Mouse (Mus musculus) myocyte (in vitro differentiated cells): Measurements from ENCODE around the gene Rad51c.

ENCODE experiments used
- CEBPB ChIP-seq: IDR thresholded peaks from 2 replicates; pipeline ENCODE4 v1.6.1; 2011; ENCODE audit warnings: mild to moderate bottlenecking, moderate library complexity; ENCODE audit not compliant: poor library complexity, insufficient read depth, severe bottlenecking
- E2F4 ChIP-seq: IDR thresholded peaks from one replicate; pipeline ENCODE4 v1.6.1; 2011; ENCODE audit warnings: mild to moderate bottlenecking, control low read depth, moderate library complexity; ENCODE audit not compliant: insufficient read depth
- MAX ChIP-seq: IDR thresholded peaks from one replicate; pipeline ENCODE4 v1.6.1; 2011; ENCODE audit warnings: low read depth, mild to moderate bottlenecking, control low read depth
- MYOG ChIP-seq, 3 experiments: IDR thresholded peaks; one replicate each; pipeline ENCODE4 v1.6.1; 2011; ENCODE audit warnings: control low read depth in 2 of 3, low read depth in 2 of 3, mild to moderate bottlenecking in 2 of 3; ENCODE audit not compliant: insufficient read length in 2 of 3, control insufficient read depth in 1 of 3, insufficient read depth in 1 of 3
- POLR2A ChIP-seq: IDR thresholded peaks from one replicate; pipeline ENCODE4 v1.6.1; 2011; ENCODE audit warnings: low read depth, mild to moderate bottlenecking, control low read depth, moderate library complexity; ENCODE audit not compliant: insufficient read length
- POLR2AphosphoS2 ChIP-seq: IDR thresholded peaks from one replicate; pipeline ENCODE4 v1.6.1; 2011; ENCODE audit warnings: low read depth, control low read depth; ENCODE audit not compliant: insufficient read length
- REST ChIP-seq: IDR thresholded peaks from one replicate; pipeline ENCODE4 v1.6.1; 2011; ENCODE audit warnings: mild to moderate bottlenecking, control low read depth, moderate library complexity; ENCODE audit not compliant: insufficient read depth, insufficient read length
- TCF12 ChIP-seq: IDR thresholded peaks from one replicate; pipeline ENCODE4 v1.6.1; 2011; ENCODE audit warnings: mild to moderate bottlenecking, control low read depth; ENCODE audit not compliant: poor library complexity, insufficient read depth, severe bottlenecking
- TCF3 ChIP-seq: IDR thresholded peaks from one replicate; pipeline ENCODE4 v1.6.1; 2011; ENCODE audit warnings: low read depth, control low read depth; ENCODE audit not compliant: insufficient read length
- USF1 ChIP-seq: IDR thresholded peaks from one replicate; pipeline ENCODE4 v1.6.1; 2011; ENCODE audit warnings: low read depth, mild to moderate bottlenecking, control low read depth, moderate library complexity

DNA sequence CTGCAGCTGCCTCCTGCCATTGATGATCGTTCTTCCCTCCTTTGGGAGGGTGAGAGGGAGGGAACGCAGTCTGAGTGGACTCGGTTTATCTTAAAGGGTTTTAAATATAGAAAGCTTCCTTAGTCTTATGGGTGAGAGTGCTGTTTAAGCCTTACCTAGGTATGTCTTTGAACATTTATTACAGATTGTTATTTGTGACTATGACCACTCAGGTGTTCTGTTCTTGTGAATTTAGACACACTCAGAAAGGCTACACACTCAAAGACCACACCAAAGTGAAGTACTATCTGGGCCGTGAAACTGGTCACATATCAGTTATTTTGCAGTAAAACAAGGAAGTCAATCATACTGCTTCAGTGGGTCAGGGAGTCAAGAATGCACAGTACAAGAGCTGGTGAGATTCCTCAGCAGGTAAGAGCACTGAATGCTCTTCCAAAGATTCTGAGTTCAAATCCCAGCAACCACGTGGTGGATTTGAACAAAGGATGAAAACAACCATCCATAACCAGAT, 38.7 kb upstream of the Rad51c start:
- no peak for TF ChIP-seq MAX
- no peak for TF ChIP-seq POLR2A
- TF ChIP-seq TCF12, result no peak
- TF ChIP-seq USF1, result peak; percentile 63
- no peak for TF ChIP-seq E2F4
- no peak for TF ChIP-seq MYOG (IDR thresholded peaks at IDR 0.05; ENCODE audit: control insufficient read depth in 1 of 3, insufficient read depth in 1 of 3, insufficient read length in 2 of 3, low read depth in 2 of 3)
- no peak for TF ChIP-seq TCF3
- no peak for TF ChIP-seq POLR2AphosphoS2
- peak; percentile 47; the same call in 1 of the 2 replicates for TF ChIP-seq CEBPB
- no peak for TF ChIP-seq REST
